Comparison of ENCODE assay signal across 8 mouse cellular contexts in genomic region chr19:3323201-3323621, GRCm38 (mm10). TPM values are rescaled to one million over a fixed set of nuclear protein-coding genes. Genes with fewer than 3 reads are reported as not detected.
DNase-seq lines count a peak whose midpoint lies in the region; ATAC-seq and TF ChIP-seq lines count a peak whose summit lies in the region.

No protein-coding gene starts in this region.

- peaks cover 5% of the 10 kb centered on the region for H3K27me3 ChIP-seq in Patski
- H3K27me3 ChIP-seq in hindbrain, embryonic 11.5 days (ENCODE audit: control insufficient read depth, insufficient read depth, low read length): peaks cover 22% of the 10 kb centered on the region

- in situ Hi-C loops in Patski (cut with MboI; ENCODE audit: low pct_unique_long_range_greater_than_20kb): no loop called here

- H3K4me1 ChIP-seq in hindbrain, embryonic 11.5 days (replicated peaks; ENCODE audit: control insufficient read depth, insufficient read depth, low read length): peaks cover 8% of the 10 kb centered on the region; the same call in 1 of the 2 replicates

- 1% methylated on average over 45 of the region's 47 CpGs for WGBS in hindbrain, embryonic 11.5 days
- under 1% methylated on average over 47 of the region's 47 CpGs for WGBS in macrophage (ENCODE audit: missing documents)

- no peak for DNase-seq in Patski (ENCODE audit: low read depth, low spot score)
- peak; percentile 70 to 84 for DNase-seq in cerebellum, postnatal 10 days
- DNase-seq in frontal cortex, postnatal 10 days (ENCODE audit: low spot score in 2 of 2): peak; percentile 38 to 70
- DNase-seq in hindbrain, embryonic 11.5 days (ENCODE audit: low spot score): peak; percentile 83
- DNase-seq in layer of hippocampus, postnatal 25 days (ENCODE audit: extremely low spot score in 1 of 2, low spot score in 1 of 2): peak; percentile 40 to 53
- peak; percentile 59 for DNase-seq in right cerebral cortex, adult 18-20 months
- peak; percentile 62 for DNase-seq in urinary bladder, postnatal 10 days (ENCODE audit: low spot score)

- TF ChIP-seq CTCF in Patski (IDR thresholded peaks at IDR 0.05): no peak

- peaks cover 40% of the 10 kb centered on the region for H3K79me2 ChIP-seq in macrophage (ENCODE audit: inconsistent target)

- peak overlapping the region; percentile 94 for H3K4me2 ChIP-seq in hindbrain, embryonic 11.5 days (replicated peaks; ENCODE audit: low read depth, low read length)

- H3K9me3 ChIP-seq in hindbrain, embryonic 11.5 days (ENCODE audit: control insufficient read depth, low read length): no peaks in the 10 kb centered on the region

- CTCF ChIA-PET in Patski (lab: Charles Lee): interaction anchor here (0.7 to 1.7 kb wide), 3 partner anchors 13 to 34 kb away, joined by 3 to 6 read pairs (median 3); no protein-coding TSS in a partner anchor

- no peaks in the 10 kb centered on the region for H3K36me3 ChIP-seq in hindbrain, embryonic 11.5 days (ENCODE audit: control insufficient read depth, insufficient read depth, low read length)
- H3K36me3 ChIP-seq in macrophage (ENCODE audit: inconsistent target): no peaks in the 10 kb centered on the region

- H3K9ac ChIP-seq in hindbrain, embryonic 11.5 days (ENCODE audit: low read depth, low read length): peak overlapping the region; percentile 44

- H3K27ac ChIP-seq in hindbrain, embryonic 11.5 days (ENCODE audit: low read depth, low read length): no peak overlapping the region
- H3K27ac ChIP-seq in macrophage: peak overlapping the region; percentile 80

- H3K4me3 ChIP-seq in hindbrain, embryonic 11.5 days (ENCODE audit: low read depth, low read length): peak overlapping the region; percentile 41
- peak overlapping the region; percentile 90 for H3K4me3 ChIP-seq in macrophage (ENCODE audit: inconsistent target)

- POLR2A ChIA-PET in Patski (lab: Charles Lee): interaction anchor here (1.0 kb wide), 1 partner anchor 25 kb away, joined by 5 read pairs; no protein-coding TSS in a partner anchor

- ATAC-seq in Patski: peak; percentile 88
- peak; percentile 76 for ATAC-seq in hindbrain, embryonic 11.5 days (ENCODE audit: low FRiP score)

RNA-seq across cellular contexts. Expression of gene Cpt1a, which starts 1.1 kb away (rescaled TPM):
- polyA plus RNA-seq in Patski (2021): 109 TPM
- polyA plus RNA-seq in hindbrain, embryonic 11.5 days (2014; fragmentation: Nextera tagmentation; extraction: Ambion mirVana): 6.6 and 8.8 TPM in 2 replicates
- total RNA-seq in layer of hippocampus, postnatal 25 days (2021): 10 to 100 TPM; 25.6 to 27.0 TPM
- total RNA-seq in macrophage (2018; cell fraction: chromatin; rRNA removed): 10 to 100 TPM in 24 of 26 experiments, 1 to 10 TPM in 2; 8.6 to 87.1 (median 48.0) TPM
- total RNA-seq in macrophage (2018; cell fraction: cytosol; rRNA removed): 100 to 1,000 TPM in 1 of 26 experiments, 10 to 100 TPM in 25; 54.2 to 105 (median 76.0) TPM
- total RNA-seq in macrophage (2018; cell fraction: nucleus; rRNA removed): 10 to 100 TPM; 30.6 to 80.4 (median 49.2) TPM
- polyA plus RNA-seq in macrophage (2018): 64.9 to 112 TPM (median 73.6 TPM) in 3 replicates

RNA-seq across cellular contexts. Expression of gene Ighmbp2, which starts 40.4 kb away (rescaled TPM):
- polyA plus RNA-seq in Patski (2021): 11.1 TPM
- polyA plus RNA-seq in hindbrain, embryonic 11.5 days (2014; fragmentation: Nextera tagmentation; extraction: Ambion mirVana): 6.0 and 7.5 TPM in 2 replicates
- 10 to 100 TPM in 1 of 2 experiments, 1 to 10 TPM in 1; 9.8 to 11.4 TPM for total RNA-seq in layer of hippocampus, postnatal 25 days (2021)
- total RNA-seq in macrophage (2018; cell fraction: chromatin; rRNA removed): 10 to 100 TPM in 16 of 26 experiments, 1 to 10 TPM in 10; 3.6 to 23.4 (median 13.9) TPM
- 1 to 10 TPM; 1.2 to 4.8 (median 3.3) TPM for total RNA-seq in macrophage (2018; cell fraction: cytosol; rRNA removed)
- 10 to 100 TPM in 7 of 26 experiments, 1 to 10 TPM in 19; 2.4 to 13.9 (median 8.6) TPM for total RNA-seq in macrophage (2018; cell fraction: nucleus; rRNA removed)
- polyA plus RNA-seq in macrophage (2018): 3.1 to 3.7 TPM (median 3.2 TPM) in 3 replicates

RNA-seq across cellular contexts. Expression of gene Mrpl21, which starts 40.5 kb away (rescaled TPM):
- polyA plus RNA-seq in Patski (2021) (105 TPM), macrophage (2018) (39.8 to 73.7 TPM (median 41.2 TPM) in 3 replicates)
- 124 and 133 TPM in 2 replicates for polyA plus RNA-seq in hindbrain, embryonic 11.5 days (2014; fragmentation: Nextera tagmentation; extraction: Ambion mirVana)
- 10 to 100 TPM; 52.4 to 56.2 TPM for total RNA-seq in layer of hippocampus, postnatal 25 days (2021)
- 10 to 100 TPM in 23 of 26 experiments, 1 to 10 TPM in 3; 3.6 to 30.6 (median 19.2) TPM for total RNA-seq in macrophage (2018; cell fraction: chromatin; rRNA removed)
- 10 to 100 TPM; 32.8 to 58.2 (median 44.7) TPM for total RNA-seq in macrophage (2018; cell fraction: cytosol; rRNA removed)
- total RNA-seq in macrophage (2018; cell fraction: nucleus; rRNA removed): 10 to 100 TPM in 23 of 26 experiments, 1 to 10 TPM in 3; 8.7 to 34.1 (median 17.1) TPM
